Mouse (Mus musculus) mouse trophoblast stem cell (cell line): ENCODE results near the gene Slc35f6.

ENCODE experiments used
- in situ Hi-C, 2 experiments: fragments of 300-500 bp; cut with MseI, MboI; formaldehyde crosslinking; loops; 2 replicates in 1 of 2; 3 replicates in 1 of 2; pipeline ENCODE4 v1.15.1; 2025

Slc35f6 gene

DNA sequence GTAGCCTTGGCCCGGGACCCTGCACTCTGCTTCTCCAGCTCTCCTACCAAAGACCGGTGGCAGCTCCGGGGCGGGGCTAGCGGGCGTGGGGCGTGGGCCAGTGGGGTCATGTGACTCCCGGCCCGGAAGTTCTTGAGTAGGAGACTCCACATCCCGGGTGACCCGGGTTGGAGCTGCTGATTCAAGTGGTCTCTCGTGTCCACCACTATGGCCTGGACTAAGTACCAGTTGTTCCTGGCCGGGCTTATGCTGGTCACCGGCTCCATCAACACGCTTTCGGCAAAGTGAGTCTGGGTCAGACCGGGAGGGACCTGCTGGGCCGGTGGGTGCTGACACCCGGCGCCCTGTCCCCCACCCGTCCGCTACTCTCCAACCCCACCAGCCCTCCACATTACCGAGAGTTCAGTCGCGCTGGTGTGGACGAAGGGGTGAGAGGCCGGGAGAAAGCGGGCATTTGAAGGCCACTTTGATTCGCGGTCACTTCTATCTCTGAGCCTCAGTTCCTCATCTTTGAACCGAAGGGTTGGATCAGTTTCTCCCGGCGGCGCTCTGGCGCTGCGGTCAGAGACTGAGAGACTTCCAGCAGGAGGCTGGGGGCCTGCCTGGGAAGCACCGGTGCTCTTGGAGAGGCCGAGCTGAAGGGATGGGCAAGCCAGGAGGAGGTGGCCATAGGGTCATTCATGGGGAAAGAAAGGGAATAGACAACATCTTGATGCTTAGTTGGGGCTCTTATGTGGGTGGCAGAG, at the start of gene Slc35f6:
Gene Slc35f6 (plus strand): TSS at position 119 of the 746 bp plus-strand sequence.
- in situ Hi-C loops = no loop called here

DNA sequence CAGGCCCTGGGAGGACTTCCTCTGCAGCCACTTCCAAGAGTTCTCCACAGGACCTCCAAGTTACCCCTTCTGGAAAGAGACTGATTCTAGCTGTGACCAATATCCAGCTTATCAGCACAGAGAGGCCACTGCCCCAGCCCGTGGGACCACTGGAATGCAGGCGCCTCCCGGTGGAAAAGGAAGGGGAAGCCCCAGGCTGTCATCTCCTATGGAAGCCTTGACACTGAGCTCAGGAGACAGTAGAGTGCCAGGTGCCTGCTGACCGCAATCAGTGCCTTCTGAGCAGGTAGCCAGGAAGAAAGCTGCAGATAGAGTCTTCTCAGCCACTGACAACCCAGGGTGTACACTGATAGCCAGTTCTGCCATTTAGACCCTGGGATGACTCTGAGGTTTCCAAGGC, 46.3 kb upstream of the Slc35f6 start:
- in situ Hi-C loops = no loop called here

DNA sequence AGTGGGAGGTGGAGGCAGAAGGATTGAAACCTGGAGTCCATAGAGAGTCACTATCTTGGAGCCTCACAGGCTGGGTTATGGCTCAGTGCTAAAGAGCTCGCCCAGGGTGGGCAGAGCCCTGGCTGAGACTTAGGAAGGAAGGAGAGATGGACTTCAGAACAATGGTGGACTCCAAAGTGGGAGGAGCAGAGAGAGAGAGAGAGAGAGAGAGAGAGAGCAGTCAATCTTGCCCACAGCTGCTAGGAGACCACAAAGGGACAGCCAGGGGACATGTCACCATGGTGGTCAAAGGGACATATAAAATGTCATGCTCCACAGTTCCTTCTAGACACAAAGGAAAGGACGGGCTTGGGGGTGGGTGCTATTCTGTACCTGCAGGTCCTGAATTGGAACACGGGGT, 44.5 kb upstream of the Slc35f6 start:
- in situ Hi-C loops = no loop called here

DNA sequence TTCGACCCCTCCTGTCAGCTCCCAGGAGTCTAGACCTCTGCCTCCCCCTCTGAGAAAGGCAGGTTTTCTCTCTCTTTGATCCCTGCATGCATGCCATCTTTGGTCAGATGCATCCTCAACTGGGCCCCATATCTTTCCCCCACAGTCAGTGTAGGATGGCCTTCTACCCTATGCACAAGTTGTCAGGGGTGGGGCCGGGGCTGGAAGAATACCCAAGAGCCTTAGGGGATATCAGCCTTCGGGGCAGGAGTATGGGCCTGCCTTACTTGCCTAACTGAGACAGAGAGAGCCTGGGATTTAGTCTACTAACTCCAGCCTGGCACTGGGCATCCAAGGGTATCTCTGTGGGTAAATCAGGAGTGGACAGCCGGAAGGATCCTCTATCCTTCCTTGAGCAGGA, 43.8 kb upstream of the Slc35f6 start:
- in situ Hi-C loops = no loop called here

DNA sequence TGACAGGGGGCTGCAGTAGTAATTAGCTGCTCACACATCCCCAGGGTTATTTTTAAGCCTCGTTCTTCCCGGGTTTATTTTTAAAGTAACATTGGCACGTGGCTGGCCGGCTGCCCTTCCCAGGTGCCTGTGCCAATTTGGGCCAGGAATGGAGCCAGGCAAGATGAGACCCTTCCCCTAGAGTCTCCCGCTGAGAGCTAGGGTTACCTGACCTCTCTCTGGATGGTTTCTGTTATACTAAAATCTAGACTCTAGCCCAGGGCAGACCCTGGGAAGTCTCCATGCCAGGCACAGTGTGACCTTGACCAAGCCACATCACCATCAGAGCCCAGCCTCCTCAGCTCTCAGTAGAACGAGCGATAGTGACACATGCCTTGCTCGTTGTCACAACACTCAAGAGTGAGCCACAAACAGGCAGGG, 43.0 kb upstream of the Slc35f6 start:
- in situ Hi-C loops = no loop called here

DNA sequence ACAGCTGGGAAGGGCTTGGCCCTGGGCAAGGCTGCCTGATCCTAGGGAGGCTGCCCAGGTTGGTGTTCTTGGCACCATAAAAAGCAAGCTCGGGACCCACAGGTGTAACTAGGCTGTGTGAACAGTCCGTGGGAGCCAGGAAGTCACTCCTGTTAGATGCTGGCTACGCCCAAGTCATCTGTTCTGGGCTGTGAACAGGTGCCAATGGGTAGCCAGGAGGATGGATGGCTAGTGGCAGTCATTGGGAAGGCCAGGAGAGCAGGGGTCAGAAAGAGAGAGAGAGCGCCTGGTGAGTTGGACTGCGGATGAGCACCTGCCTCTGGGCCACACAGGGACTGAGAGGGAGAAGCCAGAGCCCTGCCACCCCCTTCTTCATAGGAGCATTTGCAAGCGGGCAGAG, 42.1 kb upstream of the Slc35f6 start:
- in situ Hi-C loops = no loop called here

DNA sequence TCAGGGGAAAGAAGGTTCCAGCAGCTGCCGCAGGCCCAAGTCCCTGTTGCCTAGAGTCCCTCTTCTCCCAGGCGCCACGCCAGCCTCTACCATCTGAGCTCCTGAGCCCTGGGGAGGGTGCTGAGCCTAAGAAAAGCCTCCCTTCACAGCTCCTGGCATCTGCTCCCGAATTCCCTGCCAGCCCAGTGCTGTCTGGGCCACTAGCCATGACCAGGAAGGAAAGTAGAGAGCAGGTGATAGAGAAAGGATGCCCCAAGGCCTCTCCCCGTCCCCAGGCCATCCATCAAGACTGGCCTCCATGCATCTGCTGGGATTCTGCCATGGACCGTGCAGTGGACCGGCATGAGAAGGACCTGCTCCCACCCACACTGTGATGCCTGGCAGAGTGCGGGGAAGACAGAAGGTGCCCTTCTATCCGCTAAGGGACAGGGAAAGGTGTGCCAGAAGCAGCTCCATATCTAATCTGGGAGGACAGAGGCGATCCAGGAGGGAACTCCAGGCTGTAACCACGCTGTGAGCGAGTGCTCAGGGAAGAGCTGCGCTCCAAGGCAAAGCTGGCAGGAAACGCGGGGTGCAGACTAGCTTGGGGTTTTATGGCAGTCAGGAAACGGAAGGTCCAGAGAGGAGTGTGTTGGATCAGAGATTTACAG, 41.2 kb upstream of the Slc35f6 start:
- in situ Hi-C loops = no loop called here

DNA sequence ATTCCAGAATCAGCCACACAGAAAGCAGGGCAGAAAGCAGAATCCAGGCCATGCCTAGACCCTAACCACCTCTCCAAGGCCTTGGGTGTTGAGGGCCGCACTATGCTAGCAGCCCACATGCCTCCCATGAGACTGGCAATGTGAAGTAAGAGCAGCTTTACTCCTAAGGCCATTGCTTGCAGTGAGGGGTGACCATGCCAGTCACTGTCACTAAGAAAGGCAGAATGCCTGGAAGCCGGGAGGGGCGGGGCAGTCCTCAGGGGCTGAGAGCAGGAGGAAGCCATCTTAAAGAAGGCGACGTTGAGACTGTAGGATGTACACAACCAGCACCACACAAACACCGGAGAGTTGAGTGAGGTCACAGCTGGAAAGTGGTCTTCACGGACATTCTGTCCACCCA, 38.6 kb upstream of the Slc35f6 start:
- in situ Hi-C loops = no loop called here

DNA sequence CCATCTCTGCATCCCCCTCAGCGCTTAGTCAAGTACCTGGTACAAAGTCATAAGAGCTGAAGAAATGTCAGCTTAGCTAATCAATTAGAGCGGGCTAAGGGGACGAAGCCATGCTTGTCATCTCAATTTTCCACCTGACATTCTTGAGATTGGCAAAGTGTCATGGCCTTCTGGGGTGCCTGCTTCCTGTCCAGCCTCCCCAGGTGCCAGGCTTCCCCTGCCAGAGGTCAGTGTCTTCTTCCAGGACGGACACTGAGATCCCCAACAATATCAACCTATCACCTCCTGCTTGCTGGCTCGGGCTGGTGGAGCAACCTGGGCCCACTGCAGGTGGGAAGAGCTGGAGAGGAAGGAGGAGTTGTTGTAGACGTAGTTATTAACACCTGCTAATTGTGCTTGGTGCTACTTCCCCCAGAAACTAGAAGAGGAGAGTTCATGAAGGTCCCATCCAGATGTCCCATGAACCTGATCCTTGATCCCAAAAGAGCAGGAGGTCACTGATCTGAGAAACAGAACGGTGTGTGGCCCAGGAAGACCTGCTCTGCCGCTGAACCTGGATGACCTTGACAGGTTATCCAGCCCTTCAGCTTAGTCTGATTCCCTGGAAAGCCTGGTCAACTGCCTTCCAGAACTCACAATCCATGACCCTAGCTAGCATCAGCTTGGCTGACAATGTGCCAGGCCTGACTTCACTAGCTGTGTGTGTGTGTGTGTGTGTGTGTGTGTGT, 37.7 kb upstream of the Slc35f6 start:
- in situ Hi-C loops = no loop called here

DNA sequence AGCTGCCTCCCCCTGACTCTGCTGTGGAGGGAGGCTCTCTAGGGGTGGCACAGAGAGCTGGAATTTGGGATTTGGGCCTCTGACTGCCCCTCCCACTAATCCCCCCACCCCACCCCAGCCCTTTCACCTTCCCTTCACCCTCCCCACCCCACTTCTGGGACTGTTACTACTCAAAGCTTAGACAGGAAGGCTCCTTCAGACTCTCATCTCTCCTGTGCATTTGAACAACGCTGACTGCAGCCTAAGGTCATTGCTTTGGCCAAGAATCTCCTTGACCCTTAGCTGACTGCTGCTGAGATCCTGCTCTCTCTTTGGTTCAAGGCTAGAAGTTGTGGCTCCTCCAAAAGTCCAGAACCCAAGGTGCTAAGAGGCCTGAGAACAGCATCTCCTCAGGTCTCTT, 36.6 kb upstream of the Slc35f6 start:
- in situ Hi-C loops = no loop called here

DNA sequence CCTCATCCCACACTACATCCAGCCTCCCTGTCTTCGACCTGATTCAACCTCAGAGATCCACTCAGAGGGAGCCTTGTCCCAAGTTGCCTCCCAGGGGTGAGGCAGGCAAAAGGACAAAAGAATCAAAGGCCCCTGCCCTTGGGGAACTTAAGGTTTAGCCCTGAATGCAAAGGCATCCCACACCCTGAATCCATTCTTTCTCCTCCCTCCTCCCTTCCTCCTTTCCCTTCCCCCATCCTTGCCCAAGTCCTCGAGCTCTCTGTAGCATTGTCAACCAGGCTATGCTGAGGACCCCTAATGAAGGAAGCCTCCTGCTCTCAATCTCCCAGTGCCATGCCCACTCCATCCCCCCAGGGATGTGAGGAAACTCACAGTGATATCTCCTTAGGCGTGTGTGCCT, 36.0 kb upstream of the Slc35f6 start:
- in situ Hi-C loops = no loop called here

DNA sequence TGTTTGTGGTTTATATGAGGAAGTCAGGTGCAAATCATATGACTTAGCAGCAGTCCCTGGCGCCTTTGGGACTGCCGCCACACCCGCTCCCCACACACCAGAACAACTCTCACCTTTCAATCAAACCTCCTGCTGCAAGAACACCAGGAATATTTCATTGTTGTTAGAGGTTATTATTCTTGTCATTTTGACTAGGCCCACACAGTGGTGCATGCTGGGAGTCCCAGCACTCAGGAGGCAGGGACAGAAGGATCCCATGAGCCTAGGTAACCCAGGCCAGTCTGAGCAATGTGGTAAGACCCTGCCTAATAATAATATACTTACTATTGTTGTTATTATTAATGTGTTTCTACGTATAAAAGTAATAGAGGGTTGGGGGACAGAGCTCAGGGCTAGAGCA, 35.2 kb upstream of the Slc35f6 start:
- in situ Hi-C loops = no loop called here

DNA sequence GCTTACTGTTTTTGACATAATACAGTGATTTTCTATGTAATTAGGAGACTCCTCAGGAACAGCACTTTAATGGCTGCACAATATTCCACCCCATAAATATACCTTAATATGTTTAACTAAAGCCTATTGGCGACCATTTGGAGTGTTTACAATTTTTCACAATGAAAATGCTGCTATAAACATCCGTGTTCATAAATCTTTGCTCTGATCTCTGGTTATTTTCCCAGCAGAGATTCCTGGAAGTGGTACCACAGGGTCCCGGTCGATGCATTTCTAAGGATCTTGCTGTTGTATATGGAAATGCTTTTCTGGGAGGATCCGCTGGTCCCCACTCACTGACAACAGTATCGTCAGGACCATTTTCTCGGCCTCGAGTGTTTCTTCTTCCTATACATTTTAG, 34.5 kb upstream of the Slc35f6 start:
- in situ Hi-C loops = no loop called here

DNA sequence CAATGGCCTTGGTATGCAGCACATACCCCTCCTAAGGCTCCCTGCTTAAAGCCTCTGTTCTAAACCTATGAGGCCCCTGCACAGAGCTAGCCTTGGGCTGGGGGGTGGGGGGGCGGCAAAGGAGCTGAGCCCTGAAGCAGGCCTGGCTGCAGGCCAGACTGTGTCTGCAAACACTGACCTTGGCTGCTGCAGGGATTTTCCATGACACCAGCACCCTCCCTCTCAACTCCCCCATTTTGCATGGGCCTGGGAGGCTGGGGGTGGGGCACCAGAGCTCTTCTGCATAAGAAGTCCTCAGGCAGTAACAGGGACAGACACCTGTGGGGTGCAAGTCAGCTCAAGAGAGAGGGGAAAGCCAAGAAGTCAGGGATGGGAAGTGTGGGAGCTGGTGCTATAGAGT, 33.5 kb upstream of the Slc35f6 start:
- in situ Hi-C loops = no loop called here

DNA sequence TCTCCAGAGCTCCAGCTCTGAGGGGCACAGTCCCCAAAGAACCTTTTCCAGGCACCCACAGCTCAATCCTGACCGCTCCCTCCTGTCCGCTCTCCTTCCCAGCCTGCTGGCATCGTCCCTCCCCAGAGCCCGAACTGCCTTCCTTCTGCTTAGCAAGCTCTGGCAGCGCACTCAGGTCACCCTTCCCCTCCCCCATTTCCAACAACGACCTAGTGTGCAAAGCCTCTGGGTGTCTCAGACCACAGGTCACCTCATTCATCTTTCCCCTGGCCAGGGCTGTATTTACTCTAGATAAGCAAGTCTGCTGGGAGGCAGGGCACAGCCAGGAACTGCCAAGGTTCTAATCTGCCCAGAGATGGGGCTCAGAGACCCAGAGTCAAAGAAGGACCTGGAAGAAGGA, 32.3 kb upstream of the Slc35f6 start:
- in situ Hi-C loops = no loop called here

DNA sequence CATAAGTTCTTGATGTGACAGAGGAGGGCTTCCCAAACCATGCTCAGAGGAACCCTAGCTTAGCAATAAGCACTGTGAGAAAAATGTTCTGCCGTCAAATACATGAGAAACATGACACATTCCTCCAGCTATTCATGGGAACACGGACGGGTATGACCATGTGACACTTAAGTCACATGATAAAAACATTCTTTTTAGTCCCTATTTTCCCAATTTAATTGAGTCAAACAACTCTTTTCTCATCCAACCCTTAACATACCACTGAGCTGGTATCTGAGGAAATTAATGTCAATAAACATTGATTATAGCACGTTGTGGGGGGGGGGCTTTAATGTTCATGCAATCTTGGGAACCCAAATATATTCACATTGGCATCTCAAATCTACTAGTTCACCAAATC, 31.9 kb upstream of the Slc35f6 start:
- in situ Hi-C loops = no loop called here

DNA sequence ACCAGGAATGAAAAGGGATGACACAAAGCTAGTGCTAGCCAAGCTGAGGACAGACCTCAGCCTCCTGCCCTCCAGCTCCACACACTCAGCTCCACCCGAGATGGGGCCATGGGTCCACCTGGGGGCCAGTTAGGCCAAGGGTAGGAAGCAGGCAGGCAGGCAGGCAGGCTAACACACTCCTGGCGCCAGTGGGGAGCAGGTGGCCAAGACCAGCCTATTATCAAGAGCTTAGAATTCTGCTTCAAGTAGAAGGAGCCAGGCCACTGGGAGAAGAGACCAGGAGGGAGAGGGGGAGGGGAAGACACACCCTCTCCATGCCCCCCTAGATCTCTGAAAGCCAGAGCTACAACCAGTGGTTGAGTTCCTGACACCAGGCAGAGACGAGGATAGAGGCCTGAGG, 31.1 kb upstream of the Slc35f6 start:
- in situ Hi-C loops = no loop called here

DNA sequence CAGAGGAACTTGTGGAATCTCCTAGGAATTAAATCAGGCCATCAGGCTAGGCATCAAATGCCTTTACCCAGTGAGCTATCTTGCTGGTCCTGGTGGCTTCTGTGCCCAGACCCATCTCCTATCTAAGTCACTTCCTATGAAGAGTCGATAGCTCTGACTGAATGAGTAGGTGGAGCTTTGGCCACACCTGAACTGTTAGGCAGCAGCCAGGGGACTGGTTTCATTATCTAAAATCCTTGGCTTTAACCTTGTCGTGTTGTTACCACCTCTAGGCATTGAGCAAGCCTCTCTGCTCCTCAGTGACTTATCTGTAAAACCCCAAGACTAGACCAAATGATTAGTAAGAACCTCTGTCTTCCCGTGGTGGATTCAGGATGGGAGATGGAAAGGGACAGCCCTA, 30.4 kb upstream of the Slc35f6 start:
- in situ Hi-C loops = no loop called here

DNA sequence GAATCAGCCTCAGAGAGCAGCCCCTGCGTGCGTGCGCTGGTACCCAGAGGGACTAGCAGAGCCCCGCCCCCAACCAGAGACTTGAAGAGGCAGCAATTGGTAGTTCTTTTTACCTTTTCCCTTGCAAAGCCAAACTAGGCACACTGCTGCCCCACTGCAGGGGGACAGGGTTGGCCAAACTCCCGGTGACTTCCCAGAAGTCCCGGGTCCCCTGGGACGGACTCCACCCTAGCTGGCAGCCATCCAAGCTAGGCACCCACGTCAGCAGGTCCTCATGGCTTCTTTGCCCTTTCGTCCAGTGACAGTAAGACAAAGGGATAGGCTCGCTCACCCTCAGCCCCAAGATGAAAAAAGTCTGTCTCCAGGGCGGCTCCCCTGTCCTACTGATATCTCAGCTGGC, 29.9 kb upstream of the Slc35f6 start:
- in situ Hi-C loops = no loop called here

DNA sequence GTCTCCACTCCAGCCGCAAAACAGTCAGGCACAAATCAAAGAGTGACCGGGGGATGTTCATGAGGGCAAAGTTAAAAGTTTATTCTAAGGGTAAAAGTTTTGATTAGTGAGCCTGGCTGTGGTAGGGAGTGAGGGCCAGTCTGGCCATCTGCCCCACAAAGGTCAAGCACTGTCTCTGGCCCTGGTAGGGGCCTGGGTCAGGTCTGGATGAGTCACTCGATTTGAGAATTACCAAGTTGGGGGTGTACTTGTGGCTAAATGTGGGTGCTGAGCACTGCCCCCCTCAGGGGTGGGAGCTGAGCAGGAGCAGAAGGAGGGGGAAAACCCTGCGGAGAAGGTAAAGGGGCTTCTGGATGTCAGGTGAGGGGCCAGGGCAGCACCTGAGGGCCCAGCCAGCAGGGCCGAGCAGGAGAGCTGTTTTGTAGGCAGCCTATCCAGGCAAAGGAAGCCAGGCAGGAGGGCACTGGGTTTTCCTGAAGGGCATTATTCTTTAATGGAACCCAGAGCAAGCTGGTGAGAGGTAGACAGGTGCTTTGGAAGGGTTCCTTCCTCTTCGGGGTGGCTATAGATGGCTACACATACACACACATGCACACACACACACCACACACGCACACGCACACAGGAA, 29.2 kb upstream of the Slc35f6 start:
- in situ Hi-C loops = no loop called here

DNA sequence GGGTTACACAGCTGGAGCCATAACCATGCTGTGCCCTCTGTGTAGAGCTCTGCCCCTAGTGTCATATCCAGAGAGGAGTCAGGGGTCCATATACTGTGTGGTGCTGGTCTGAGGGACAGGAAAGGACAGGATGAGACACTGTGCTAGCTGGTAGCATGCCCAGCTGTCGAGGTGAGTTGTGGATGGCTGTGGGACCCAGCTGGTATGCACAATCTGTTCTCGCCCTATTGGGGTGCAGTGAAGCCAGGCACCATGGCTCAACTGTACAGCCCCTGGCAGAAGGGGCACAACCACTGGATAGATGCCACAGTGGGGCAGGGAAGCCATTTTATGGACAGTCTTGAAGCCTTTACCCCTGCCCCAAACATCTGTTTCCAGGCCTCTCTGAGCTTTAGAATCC, 28.5 kb upstream of the Slc35f6 start:
- in situ Hi-C loops = no loop called here

DNA sequence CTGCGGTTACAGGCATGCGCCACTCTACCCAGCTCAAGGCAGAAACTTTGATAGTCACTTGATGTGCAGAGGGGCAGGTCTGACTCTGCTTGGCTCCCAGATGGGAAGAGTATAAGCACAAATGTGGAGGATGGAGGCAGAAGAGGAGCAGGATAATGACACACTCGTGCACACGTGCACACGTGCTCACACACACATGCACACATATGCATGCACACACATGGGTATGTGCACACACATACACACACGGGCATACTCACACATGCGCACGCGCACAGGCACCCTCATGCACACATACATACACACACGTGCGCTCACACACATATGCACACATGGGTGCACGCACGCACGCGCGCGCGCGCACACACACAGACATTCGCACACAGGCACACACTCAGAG, 27.2 kb upstream of the Slc35f6 start:
- in situ Hi-C loops = no loop called here
